Mouse (Mus musculus): ENCODE measurements around the gene Fam187b.

Gene Fam187b

GRCm38 (mm10) chr7:30958866-30959487 lies 14.6 kb upstream of the Fam187b start:
- peak in 1 of 2 experiments; percentile 24 for DNase-seq

- DNase-seq = no peak
These were observed 13.7 kb upstream of the Fam187b start for GRCm38 (mm10) chr7:30959786-30960349.

DNA sequence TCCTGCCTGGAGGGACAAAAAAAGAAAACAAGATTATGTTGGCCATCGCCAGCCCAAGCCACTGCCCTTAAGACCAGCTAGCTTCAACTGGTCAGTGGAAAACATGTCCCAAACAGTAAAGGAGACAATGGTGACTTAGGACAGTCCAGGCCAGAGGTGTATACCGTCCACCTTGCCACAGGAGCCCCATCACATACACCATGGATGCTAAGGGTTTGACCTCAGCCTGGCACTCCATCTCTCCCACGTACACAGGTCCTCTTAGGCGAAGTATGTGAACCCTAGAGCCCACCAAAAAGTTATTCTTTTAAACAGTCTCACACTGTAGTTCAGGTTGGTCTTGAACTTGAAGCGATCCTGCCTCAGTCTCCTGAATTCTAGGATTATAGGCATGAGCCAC lies 10.7 kb upstream of the Fam187b start:
- DNase-seq = no peak

GRCm38 (mm10) chr7:30964366-30964765 lies 9.2 kb upstream of the Fam187b start:
- DNase-seq = peak in 1 of 2 experiments; percentile 13

DNA sequence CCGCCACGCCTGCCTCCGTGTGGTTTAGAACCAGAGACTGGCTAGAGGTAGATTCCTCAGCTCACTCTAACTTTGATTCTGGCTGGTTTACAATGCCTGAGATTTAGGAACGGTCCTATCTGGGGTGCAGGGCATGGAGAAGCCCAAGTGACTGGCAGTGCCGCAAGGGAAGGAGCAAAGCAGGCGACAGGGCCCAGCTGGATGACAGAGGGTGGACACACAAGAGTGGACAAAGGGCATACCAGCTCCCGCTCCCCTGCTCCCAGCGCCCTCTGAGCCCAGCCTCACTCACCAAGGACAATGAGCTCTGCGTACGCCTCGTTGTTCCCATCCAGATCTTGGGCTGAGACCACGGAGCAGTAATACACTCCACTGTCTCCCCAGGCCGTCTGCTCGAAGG lies 7.9 kb upstream of the Fam187b start:
- DNase-seq = no peak

DNA sequence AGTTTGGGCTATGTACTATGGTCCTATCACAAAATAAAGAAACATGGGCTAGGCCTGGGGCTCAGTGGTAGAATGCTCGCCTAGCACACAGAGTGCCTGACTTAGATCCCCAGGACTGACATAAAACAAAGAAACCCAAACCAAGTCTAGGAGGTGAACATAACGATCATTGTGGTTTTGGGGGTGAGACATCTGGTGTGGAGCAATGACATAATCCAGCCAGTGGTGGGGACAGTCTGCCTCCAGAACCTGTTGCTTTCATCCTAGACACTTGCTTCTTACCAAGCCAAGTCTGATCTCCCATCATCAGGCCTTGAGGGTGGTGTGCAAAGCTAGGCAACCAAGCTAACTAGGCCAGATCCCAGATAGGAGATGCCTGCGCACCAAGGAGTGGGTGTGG lies 6.9 kb upstream of the Fam187b start:
- no peak for DNase-seq

GRCm38 (mm10) chr7:30968611-30969010 lies 5.0 kb upstream of the Fam187b start:
- no peak for DNase-seq

DNA sequence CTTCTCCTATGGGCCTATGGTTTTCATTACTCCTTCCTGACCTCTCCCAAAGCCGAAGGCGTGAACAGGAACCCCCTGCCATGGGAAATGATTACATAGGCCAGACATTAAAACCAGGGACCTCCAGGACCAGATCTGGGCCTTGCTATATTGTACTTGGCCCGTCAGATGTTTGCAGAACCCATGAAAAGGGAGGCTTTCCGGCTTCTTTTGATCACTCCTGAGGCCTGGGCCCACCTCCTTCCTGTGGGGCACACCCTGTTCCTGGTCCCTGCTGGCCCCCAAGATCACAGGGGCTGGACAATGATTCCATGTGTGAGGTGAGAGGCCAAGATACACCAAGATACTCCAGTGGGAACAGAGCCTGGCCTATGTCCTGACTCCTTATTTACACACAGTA lies 4.4 kb upstream of the Fam187b start:
- no peak for DNase-seq

- DNase-seq = no peak
These were observed 1.7 kb upstream of the Fam187b start for GRCm38 (mm10) chr7:30971901-30972300.

GRCm38 (mm10) chr7:30972426-30973250 lies 952 bp upstream of the Fam187b start:
- DNase-seq = no peak

DNA sequence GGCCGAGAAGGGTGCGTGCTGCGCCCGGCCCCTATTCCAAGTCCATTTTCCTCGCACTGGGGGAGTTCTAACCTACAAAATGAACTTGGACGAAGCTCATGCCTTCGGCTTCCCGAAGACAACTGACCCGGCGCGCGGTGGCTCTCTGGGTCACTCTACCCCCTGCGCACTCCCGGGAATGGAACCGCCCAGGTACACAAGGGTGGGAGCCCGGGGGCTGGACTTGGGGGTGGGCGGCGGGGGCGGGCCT lies 414 bp upstream of the Fam187b start, which contains the start of gene Lsr:
TSS of gene Lsr (minus strand) at position 214 of the 250 bp plus-strand sequence.
- no peak for DNase-seq

DNA sequence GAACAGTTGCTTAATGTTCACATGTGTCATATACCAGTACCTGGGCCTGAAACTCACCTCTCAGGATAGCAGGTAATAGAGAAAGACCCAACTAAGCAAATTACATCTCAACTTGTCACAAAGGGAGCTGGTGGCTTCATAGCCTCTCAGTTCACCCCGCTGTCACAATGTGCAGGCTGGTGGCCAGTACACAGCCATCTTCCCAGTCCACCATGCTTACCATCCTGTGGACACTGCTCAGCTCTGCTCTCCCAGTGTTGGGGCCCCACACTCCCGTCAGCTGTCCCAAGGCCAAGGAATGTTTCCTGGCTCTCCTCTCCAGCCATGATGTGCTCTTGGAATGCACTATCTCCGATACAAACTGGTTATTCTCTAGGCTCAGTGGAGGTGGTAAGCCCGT lies 8.1 kb downstream of the Fam187b start:
- DNase-seq = no peak

- no peak for DNase-seq
These were observed 11.8 kb downstream of the Fam187b start for GRCm38 (mm10) chr7:30985357-30985756.

GRCm38 (mm10) chr7:30988519-30989162 lies 15.1 kb downstream of the Fam187b start:
- DNase-seq = no peak

DNA sequence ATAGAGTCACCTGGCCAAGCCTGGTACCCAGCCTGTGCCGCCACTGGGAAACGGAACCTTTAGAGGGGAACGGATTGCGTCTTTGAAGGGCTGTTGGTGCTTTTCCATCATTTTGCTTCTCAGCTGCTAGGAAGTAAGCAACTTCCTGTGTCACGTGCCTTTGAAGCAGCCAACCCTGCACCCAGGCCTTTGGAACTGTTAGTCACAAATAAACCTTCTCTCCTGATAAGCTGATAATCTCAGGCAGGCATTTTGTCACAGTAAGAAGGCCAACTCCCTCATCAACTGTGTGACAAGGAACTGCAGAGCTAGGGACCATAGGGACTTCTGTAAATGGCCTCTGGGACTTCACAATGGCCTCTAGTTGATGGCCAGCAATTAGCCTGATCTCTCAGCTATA lies 18.6 kb downstream of the Fam187b start:
- DNase-seq = no peak

GRCm38 (mm10) chr7:30993986-30994385 lies 20.4 kb downstream of the Fam187b start:
- peak in 1 of 2 experiments; percentile 42 for DNase-seq

- DNase-seq = no peak
These were observed 22.9 kb downstream of the Fam187b start for GRCm38 (mm10) chr7:30996491-30996890.

DNA sequence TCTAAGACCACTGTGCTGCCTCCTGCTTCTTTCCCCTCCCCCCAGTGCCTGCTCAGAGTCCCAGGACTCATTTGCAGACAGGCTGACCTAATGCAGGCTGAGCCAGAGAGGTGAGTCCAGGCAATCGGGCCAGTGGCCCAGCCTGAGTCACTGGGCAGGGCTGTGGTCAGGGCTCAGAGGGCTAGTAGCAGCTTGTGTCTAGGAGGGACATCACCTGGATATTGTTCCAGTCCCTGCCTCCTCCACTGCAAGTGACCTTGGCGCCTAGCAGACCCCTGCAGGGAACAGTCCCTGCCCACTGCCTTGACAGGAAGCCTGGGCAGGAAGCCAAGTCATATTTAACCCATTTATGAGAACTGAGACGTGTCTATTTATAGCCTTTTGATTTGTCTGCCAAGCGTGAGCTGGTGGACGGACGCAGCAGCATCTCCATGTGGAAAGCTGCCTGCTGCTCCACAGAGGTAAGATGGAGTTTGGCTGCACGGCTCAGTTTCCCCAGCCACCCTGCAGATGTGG lies 27.0 kb downstream of the Fam187b start:
- peak; percentile 56 to 74 for DNase-seq

DNA sequence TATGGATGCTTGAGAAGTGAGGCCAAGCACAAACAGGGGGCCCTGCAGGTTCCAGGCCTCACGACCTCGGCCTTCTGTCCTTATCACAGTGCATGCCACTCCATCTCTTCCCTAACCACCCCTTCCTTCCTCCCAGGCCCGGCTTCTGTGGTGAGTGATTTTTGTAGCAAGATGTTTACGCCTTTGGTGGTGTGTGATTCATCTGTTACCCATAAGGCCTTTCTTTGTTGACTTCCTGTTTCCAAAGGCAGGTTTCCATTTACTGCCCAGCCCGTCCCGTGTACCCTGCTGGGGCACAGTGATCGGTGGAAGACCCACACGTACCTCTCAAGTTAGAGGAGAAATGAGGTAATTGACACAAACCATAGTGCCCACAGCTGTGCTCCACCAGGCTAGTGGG lies 29.1 kb downstream of the Fam187b start:
- DNase-seq = no peak

- DNase-seq = no peak
These were observed 34.2 kb downstream of the Fam187b start for GRCm38 (mm10) chr7:31007775-31008174.

DNA sequence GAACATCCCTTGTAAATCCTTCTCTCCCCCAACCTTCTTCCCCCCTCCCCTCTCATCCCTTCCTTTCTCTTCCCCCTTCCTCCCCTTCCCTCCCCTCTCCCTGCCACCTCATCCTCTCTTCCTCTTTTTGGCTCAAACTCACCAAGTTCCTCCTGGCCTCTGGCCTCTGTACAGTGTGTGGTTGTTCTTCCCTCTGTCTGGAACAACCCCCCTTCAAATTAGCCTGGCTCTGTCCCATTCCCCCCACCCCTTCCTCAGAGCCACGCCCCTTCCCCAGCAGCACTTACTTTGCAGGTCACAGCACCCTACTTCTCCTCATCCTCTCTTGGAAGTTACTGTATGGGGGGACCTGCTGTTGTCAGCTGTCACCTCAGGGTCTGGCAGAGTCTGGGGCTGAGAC lies 34.6 kb downstream of the Fam187b start:
- DNase-seq = no peak

- no peak for DNase-seq
These were observed 35.3 kb downstream of the Fam187b start for GRCm38 (mm10) chr7:31008889-31009288.

GRCm38 (mm10) chr7:31012971-31013370 lies 39.4 kb downstream of the Fam187b start:
- DNase-seq = peak in 1 of 2 experiments; percentile 12

Measured in cerebellum, postnatal 25 days (tissue).